Mouse (Mus musculus) layer of hippocampus, postnatal 25 days (tissue): ENCODE measurements around the gene Tnnt2. TPM values are rescaled to one million over a fixed set of nuclear protein-coding genes. Genes with fewer than 3 reads are reported as not detected.

Experiments
- DNase-seq, 2 experiments: peaks; one replicate each; pipeline ENCODE4 v3.0.0; 2022; ENCODE audit warnings: mixed read lengths in 2 of 2, low spot score in 1 of 2; ENCODE audit errors: extremely low spot score in 1 of 2
- total RNA-seq, 2 experiments: library from RNA; stranded (reverse); gene quantifications; 2 replicates each; pipeline ENCODE4 v1.2.3; 2021

Tnnt2 gene
- total RNA-seq, 2 experiments from 2014 or later: 1.3 to 1.6 TPM

DNA sequence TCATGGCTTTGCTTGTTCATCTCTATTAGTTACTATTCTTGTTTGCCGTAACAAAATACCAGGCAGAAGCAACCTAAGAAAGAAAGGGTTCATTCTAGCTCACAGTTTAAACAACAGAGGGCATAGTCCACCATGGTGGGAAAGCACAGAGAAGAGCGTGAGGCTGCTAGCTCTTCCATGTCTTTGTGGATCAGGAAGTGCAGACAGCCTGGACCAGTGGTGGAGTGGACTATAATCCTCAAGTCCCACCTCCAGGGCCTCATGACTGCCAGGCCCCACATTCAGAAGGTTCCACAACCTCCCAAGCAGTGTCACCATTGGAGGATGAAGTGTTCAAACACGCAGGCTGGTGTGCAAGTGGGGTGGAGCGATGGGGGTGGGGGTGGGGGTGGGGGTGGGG, 17.0 kb downstream of the Tnnt2 start:
- no peak for DNase-seq

DNA sequence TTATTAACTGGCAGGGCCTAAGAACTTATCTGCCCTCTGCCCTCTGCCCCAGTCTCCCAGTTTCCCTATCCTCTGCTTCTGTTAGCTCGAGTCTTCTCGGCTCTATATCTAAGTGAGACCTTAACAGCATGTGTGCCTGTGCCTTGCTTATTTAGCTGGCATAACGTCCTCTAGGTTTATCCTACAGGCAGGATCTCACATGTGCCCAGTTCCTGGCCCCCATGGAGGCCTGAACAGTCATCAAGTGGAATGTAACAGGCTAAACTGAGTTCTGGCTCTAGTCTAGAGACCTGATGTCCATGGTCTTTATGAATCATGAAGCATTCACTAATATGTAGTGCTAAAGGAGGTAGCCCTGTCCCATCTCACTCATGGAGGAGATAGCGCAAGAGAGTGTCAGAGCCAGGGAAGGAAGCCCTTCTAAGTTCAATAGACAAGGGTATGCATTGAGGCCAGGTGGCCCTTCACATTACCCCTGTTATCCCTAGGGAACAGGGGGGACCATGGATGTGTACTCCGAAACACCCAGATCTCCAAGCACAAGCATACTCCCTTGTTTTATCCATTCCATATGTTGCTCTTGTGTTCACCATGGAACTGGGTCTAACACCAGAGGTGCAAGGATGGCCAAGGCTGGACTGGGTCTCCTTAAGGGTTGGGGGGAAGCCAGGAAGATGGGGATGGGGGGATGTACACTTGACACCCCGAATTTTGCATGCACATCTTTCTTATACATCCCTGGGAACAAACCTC, 18.6 kb downstream of the Tnnt2 start:
- DNase-seq: no peak

DNA sequence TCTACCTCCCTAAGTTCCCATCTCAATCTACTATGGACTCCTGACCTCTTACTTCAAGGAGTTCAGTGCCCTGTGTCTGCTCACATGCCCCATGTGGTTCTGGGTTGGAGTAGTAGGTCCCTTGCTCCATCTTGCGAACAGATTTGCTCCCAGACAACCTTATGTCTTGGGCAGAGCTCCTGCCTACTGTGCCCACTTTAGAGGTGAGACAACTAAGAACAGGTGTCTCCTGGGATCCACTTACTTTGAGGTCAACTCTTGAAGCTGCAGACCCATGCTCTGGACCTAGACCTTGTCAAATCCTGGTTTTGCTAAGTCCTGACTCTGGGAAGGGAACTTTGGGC, 19.2 kb downstream of the Tnnt2 start:
- no peak for DNase-seq

DNA sequence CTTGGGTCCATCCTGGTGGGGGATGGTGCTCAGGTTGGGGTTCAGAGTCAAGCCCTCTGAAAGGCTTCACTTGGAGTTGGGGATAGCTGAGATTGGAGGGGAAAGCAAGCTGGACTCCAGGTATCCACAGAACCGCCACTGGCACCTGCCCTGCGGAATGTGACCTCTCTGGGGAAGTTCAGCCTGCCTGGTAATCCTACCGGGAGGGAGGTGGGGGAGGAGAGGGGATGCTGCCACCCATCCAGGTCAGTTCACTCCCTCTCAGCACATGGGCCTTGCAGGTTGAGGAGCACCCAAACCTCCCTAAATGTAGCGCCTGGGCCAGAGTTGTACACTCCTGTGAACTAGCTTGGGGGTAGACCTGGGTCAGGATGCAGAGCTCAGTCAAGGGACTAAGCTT, 19.9 kb downstream of the Tnnt2 start:
- DNase-seq: no peak

- no peak for DNase-seq
Measured at GRCm38 (mm10) chr1:135857137-135857775, 21.1 kb downstream of the Tnnt2 start.

- DNase-seq: no peak
Measured at GRCm38 (mm10) chr1:135858533-135858932, 22.4 kb downstream of the Tnnt2 start.

DNA sequence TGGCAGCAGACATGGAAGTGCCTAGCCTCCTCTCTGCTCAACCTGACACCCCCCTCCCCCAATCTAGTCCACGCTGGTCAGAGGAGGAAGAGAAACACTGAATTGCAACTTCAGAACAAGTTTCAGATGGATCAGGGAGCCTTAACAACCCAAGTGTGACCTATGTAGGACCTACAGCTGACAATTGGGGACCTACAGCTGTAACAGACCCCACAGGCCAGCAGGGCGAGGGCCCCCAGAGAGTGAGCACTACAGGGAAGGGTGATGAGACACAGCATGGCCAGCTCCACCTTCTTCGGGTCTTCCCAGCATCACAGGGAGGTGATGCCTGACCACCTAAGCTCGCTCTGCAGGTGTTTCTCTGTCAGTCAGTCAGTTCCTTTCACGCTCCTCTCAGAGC, 24.9 kb downstream of the Tnnt2 start:
- DNase-seq: no peak

DNA sequence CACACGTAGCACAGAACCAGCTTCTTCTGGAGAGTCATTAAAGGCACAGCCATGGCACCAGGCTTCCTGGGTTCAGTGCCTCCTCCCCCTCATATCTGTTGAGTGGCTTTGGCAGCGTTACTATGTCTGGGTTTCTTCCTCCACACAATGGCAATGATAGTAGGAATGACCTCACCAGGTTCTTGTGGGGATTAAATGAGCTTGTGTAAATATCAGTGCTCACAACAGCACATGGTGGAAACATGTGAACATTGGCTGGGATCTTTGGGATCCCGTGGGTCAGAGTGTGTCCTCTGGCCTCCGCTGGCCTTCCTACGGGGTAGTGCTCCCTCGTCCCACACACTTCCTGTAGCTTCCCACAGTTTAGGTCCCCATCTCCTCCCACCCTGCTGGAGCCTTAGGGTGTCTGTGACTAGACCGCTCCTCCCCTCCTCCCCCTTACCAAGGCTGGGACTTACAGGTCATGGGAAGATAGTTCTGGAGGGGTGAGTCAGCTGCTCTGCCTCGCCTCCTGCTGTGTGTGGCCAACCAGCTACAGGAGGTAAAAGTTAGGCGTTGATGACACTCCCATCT, 25.9 kb downstream of the Tnnt2 start:
- no peak for DNase-seq

DNA sequence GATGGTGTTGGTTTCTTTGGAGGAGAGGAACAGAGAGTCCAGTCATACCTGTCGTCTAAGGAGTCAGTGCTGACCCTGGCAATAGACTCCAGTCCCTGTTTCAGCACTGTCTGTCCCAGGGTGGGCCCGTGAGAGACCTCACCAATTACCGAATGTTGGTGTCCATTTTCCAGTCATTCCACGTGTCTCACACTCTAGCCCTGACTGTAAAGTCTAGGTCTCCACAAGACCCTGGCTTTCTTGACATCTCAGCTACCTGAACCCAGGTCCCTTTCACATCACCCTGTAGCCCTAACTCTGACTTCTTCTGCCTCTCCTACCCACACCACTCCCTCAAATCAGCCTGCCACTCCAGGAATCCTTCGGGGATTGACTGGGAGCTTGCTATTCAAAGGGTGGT, 26.4 kb downstream of the Tnnt2 start:
- no peak for DNase-seq

DNA sequence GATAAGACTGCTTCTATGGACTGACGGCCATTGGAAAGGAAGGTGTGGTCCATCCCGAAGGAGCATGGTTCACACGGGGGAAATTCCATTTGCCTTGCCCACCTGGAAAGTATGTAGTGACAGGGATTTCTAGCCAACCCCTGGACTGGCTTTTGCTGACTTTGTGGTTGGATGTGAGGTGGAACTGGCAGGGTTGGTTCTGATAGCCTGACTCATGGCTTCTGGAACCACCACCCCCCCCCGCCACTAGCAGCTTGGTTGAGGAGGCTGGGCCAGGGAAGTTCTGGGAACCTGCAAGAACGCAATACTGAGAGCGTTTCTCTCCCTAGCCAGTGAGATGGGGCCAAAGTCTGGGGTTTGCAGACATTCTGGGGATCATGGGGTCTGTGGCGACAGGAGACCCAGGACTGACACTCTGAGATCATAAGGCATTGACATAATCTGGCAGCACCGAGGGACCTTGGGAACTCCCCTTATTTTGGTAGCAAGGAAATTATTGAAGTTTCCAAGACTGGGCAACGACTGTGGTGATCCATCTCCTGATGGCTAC, 27.7 kb downstream of the Tnnt2 start:
- no peak for DNase-seq

DNA sequence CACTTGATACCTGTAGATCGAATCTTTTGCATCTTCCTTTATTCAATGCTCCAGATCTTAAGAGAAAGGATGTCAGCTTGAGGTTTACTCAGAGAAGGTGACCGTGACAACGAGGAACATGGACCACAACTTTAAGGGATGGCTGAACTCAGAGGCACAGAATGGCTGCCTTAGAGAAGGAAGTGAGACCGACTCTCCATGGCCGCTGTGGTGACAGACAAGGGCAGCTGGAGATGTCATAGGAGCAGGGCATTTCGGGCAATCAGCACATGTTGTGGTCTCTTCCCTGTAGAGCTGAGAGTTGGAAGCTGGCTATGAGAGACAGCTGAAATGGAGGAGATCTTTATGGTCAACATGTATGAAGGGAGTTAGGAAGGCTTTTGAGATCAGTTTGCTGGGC, 28.7 kb downstream of the Tnnt2 start:
- DNase-seq: no peak

DNA sequence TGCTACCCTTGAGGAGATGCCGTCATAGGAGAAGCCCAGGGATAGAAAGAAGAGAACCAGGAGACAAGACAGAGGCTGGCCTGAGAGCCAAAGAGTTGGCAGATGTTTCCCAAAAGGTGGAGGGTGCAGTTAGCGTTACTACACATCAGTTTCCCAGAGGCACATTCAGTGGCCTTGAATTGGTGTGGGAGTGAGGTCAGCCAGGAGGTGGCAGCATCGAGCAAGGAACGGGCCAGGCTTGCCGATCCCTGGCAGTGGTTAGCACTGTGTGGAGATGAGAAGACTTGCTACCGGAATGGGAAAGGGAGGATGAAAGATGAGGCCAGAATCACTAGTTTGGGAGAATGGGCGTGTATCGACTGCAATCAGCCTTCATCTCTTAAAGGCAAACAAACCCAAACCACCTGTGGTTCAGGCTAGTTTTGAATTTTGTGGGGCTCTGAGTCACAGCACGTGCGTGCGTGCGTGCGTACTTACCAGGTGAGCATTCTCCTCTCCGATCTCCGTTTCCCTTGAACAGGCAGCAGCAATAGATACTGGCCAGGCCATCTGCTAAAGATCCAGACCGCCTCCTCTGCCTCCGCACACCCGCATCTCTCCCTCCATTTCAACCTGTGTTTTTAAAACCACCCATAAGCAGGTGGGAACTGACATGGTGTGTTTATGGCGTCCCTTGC, 29.5 kb downstream of the Tnnt2 start:
- peak; percentile 80 to 97 for DNase-seq

DNA sequence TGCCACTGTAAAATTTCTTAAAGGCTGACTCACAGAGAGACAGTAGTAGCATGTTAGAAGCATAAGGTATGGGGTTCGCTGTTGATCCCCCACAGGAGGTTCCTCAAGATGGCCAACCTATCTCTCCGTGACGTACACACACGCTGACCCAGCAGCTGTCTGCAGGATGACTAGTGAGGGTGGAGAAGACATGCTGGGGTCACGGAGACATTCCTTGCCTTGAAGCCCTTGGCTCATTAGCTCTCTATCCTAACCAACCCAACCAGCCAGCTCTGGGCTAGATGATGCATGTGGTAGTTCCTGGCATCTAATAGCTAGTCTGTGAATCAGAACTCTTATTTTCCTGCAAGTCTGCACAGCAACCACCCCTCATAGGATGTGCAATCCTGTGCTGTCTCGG, 32.4 kb downstream of the Tnnt2 start:
- no peak for DNase-seq

DNA sequence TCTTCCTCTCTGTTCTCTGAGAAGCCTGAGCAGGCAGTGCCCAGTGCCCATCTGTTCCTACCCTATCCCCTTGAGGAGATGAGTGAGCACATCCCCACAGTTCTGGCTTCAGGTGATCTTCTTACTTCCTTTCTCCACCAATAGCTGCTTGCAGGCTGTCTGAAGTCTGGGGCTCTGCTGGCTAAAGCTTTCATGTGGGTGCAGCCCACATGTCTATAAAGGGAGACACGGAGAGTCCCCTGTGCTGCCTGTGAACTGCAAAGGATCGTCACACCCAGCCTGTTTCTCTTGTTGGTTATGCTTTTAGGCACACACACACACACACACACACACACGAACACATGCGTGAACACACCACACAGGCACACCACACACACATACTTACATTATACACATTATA, 36.8 kb downstream of the Tnnt2 start:
- no peak for DNase-seq

GRCm38 (mm10) chr1:135877248-135877647, 41.1 kb downstream of the Tnnt2 start:
- no peak for DNase-seq

DNA sequence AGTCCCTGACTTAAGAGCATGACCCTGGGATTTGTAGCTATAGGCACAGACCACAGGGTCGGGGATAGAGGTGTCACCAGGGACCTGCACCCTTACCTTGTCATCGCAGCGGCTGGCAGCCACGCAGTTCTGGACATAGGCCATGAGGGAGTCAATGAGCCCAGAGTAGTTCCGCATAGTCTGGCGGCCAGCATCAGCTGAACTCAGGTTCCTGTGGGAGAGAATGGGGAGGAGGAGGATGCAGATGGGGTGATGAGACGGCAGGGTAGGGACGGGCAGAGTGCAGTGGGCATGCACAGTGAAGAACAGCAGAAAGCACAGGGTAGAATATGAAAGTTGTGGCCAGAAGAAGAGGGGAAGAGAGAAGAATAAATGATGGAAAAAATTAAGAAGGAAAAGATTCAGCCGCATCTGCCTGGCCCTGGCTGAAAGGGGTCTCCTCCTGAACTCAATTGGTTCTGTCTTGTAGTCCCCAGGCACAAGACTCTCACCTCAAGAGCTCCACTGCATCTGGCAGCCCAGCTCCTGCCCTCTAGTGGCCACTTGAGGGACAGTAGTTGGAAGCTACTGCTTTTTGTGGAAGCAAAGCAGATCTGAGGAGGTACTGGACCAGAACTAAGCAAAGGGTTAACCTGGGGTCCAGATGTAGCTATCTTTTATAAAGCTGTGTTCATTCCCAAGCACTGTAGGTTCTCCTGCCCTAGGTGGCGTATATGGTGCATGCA, 46.4 kb downstream of the Tnnt2 start:
- DNase-seq: peak in 1 of 2 experiments; percentile 68

DNA sequence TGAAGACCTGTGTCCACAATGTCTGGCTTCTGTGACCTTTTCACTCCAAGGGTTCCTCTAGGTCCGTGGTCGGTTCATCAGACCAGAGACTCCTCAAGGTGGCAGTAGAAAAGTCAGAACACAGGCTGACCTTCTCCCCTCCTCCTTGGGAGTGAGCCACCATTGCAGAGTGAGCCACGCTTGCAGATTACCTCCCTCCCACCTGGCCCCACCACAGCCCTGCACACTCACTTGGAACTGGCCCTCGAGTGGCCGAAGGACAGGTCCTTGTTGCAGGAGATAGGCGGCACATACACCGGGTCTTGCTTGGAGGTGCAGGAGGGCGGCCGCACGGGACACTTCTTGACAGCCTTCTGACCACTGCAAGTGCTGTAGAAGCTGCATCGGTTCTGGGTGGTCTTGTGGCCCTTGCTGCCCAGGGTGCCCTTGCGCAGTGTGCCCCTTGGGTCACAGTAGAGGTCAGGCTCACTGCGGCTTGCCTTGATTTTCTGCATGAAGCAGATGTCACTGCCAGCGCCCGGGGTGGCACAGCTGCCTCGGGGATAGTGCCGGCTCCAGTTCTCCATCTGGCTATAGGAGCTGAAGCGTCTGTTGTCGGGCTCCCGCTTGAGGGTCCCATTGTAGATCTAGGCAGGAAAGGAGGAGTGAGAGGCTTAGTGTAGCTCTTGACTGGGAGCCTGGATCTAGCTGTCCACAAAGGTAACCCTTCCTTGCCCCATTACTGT, 53.5 kb downstream of the Tnnt2 start:
- no peak for DNase-seq

- no peak for DNase-seq
Measured at GRCm38 (mm10) chr1:135891424-135892216, 55.5 kb downstream of the Tnnt2 start.

DNA sequence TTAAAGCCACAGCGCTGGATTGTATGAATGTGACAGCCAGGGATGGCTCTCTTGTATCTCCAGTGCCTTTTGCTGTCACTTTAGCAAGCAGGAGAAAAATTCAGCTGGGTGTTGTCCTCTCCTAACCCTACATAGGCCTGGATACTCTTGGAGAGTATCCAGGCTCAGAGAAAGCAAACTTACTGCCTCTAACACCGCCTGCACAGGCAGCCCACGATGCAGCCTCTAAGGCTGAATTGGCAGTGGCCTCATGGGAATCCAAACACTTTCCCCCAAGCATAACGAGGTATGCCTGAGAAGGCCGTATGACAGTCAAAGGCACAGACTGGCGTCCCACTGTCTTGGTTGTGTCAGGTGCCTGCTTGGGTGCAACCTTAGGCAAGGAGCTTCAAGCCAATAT, 56.1 kb downstream of the Tnnt2 start:
- no peak for DNase-seq
